Mouse (Mus musculus): ENCODE data around the gene Vwc2.

The Vwc2 gene

DNA sequence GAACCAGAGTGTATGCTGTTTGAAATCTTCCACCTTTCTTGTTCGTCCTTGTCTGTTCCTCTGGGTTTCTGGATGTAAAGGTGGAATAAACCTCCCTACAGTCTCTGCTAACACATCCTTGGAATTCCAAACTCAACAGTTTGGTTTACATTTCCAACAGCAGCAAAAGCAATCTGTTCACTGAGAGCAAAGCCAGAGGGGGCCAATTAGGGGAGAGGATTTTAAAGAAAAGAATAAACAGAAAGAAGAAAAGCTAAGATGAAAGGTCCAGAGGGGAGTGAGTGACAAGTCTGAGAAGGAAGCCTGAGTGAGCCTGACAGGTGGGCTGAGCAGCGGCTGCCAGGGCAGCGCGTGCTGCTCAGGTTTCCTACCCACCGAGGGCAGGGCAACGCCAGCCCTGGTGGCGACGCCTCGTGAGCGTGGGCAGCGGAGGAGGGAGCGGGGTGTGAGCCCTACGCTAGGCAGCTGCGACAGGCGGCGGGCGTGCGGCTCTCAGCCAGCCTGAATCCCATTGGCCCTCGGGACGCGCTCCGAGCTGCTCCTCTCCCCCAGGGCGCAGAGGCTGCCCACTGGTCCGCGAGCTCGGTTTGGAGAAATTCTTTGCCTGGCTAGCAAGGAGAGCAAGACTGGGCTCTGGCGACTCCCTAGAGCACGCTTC, at the start of gene Vwc2:
Gene Vwc2 (plus strand): TSS at position 648 of the 658 bp plus-strand sequence.
- DNase-seq (ENCODE audit: low spot score): no peak

DNA sequence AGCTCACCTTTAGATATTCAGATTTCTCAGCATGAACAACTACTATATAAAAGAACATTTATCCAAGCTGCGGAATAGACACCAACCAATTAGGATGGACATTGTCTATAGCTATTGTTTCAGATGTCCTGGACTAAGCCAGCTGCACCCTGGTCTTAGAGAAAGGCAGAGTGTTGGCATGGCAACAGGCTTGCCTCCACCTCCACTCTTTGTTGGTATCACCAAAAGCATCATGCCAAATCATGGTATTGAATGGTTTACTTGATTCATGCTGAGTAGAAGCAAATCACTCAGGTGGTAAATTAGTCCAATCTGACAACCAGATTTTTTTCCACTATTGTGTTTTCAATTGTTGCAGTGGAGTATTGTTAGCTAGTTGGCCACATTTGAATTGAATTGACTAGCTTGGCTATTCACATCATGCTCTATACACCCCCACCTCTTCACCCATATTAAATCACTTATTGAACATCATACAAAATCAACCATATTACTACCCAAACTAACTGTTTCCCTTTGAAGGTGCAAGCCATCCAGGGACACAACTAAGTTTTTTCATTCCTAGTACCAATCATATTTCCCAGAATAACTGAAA, 25.8 kb upstream of the Vwc2 start:
- no peak for DNase-seq (ENCODE audit: low spot score)

GRCm38 (mm10) chr11:11097606-11098005, 16.4 kb upstream of the Vwc2 start:
- DNase-seq (ENCODE audit: low spot score): no peak

GRCm38 (mm10) chr11:11098282-11098681, 15.7 kb upstream of the Vwc2 start:
- DNase-seq (ENCODE audit: low spot score): no peak

GRCm38 (mm10) chr11:11099011-11099410, 15.0 kb upstream of the Vwc2 start:
- no peak for DNase-seq (ENCODE audit: low spot score)

DNA sequence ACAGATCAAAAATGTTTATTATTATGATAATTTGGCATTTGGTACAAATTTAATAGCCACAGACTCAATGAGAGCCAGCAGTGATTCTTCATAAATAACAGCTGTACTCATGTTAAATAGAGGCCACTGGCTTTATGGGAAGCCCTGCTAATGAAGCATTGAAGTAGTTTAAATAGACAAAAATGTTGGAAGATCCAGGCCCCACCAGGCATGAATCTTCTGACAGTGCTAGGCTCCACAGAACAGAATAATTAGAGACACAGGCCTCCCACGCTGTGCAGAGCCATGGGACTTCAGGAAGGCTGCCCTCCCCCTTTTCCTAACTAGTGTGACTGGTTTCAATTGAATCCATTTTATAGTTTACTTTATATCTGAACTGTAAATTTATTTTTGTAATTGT, 11.8 kb upstream of the Vwc2 start:
- no peak for DNase-seq (ENCODE audit: low spot score)

DNA sequence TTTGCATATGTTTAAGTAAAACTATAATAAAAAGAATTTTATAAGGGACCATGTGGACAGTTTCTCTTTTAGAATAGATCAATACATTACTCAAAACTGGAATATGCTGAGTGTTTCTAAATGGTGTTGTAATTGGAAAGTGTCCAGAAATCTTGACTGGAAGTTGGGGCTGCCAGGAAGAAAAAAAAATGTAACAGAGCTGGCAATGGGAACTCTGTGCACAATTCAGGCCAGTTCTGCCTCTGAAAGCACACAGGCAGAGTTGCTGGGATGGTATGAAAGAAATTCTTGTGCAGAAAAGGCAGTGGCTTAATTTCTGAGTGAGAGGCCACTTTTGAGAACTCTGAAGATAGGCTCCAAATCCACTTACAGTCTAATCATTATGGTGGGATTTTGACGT, 11.4 kb upstream of the Vwc2 start:
- DNase-seq (ENCODE audit: low spot score): no peak

GRCm38 (mm10) chr11:11108922-11109321, 5.1 kb upstream of the Vwc2 start:
- DNase-seq (ENCODE audit: low spot score): no peak

- DNase-seq (ENCODE audit: low spot score): no peak
Observed at GRCm38 (mm10) chr11:11114234-11115030, 409 bp downstream of the Vwc2 start.

DNA sequence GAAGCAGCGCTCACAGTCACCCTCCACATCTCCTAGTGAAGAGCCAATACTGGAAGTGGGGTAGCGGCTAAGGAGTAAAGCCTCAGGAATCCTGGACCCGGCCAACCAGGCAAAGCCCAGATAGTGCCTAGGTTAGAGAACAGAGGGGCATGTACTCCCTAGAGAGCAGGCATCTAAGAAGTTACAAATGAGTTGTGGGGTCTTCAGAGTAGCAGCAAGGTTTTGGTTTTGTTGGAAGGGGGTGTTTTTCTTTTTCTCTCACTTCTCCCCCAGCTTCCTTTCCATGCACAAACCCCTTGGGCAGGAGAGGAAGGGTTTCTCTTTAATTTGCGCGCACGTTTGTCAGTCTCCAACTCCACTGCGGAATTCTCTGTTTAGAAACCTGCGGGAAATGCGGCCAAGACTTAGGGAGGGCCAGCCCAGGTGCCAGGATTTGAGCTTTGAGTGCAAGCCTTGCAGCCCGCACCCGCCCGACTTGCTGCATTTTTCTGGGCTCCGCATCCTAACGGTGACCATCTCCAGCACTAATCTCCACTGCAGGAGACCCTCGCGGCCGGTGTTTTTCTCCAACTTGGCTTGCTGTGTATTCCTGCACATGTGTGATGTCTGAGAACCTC, 1.1 kb downstream of the Vwc2 start:
- no peak for DNase-seq (ENCODE audit: low spot score)

- no peak for DNase-seq (ENCODE audit: low spot score)
Observed at GRCm38 (mm10) chr11:11115648-11116590, 1.9 kb downstream of the Vwc2 start.

GRCm38 (mm10) chr11:11116736-11117135, 2.7 kb downstream of the Vwc2 start:
- no peak for DNase-seq (ENCODE audit: low spot score)

- DNase-seq (ENCODE audit: low spot score): no peak
Observed at GRCm38 (mm10) chr11:11122866-11123265, 8.8 kb downstream of the Vwc2 start.

- no peak for DNase-seq (ENCODE audit: low spot score)
Observed at GRCm38 (mm10) chr11:11131414-11132077, 17.5 kb downstream of the Vwc2 start.

DNA sequence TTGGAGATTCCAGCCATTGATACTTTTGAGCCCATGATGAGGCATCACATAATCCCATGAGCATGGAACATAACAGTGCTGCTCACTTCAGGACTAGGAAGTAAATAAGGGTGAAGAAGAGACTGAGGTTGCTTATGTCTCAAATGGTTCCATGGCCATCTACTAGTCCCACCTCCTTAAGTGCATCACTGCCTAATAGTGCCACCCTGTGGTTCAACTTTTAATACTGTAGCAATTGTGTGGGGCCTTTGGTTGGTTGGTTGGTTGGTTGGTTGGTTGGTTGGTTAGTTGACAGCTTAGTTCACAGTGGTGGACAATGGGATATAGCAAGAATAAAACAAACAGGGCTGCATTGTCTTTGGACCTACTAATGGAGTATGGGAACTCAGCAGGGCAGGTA, 26.6 kb downstream of the Vwc2 start:
- DNase-seq (ENCODE audit: low spot score): no peak

DNA sequence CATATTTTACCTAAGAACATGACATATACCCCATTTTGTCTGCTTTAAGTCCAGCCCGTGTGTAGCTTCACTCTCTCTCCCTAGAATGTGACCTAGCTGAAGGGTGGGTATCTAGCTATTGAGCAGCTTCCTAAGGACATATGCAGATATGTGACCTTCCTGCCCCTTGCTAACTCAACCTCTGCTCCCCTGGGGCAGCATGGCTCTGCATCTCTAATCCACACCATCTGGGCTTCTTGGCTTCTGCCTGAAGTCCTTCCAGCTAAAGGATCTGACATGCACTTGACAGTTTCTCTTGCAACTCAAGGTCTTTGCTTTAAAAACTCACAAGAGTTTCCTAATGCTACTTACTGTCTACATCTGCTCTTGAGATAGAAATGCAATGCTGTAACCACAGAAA, 38.7 kb downstream of the Vwc2 start:
- no peak for DNase-seq (ENCODE audit: low spot score)

DNA sequence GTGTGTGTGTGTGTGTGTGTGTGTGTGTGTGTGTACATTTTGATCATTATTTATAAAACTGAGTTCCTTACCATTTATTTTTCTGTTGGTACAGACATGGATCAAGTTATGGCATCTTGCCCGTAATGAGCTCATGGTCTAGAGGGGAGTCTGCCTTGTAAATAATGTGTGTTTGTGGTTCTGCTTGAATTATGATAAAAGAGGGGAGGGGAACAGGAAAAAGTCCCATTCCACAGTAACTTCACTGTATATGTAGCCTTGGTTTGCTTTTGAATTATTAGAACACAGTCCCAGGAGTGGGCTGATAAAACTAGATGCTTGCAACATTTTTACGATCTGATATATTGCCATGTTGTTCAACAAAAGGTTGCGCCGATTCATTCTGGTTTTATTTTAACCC, 57.4 kb downstream of the Vwc2 start:
- DNase-seq (ENCODE audit: low spot score): no peak

DNA sequence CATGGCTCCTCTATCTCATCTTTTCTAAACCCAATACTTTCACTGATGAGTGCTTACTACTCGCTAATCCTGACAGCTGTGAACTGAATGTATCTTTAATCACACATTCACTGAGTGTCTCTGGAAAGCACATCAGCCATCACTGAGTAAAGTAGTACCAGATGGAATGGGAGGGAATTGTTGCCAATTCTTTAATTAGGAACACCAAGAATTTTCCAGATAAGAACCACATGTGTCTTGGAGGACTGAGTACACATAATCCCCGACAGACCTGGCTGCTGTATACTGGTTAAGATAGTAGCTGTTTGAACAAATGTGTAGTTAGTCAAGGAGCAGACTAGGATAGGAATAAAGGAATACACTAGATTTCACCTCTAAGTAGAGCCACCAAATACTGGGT, 61.2 kb downstream of the Vwc2 start:
- DNase-seq (ENCODE audit: low spot score): no peak

- DNase-seq (ENCODE audit: low spot score): no peak
Observed at GRCm38 (mm10) chr11:11182705-11183104, 68.7 kb downstream of the Vwc2 start.

- no peak for DNase-seq (ENCODE audit: low spot score)
Observed at GRCm38 (mm10) chr11:11223162-11223561, 109.1 kb downstream of the Vwc2 start.

- DNase-seq (ENCODE audit: low spot score): no peak
Observed at GRCm38 (mm10) chr11:11239346-11239745, 125.3 kb downstream of the Vwc2 start.
